21 mouse cellular contexts compared by ENCODE assay signal in the genomic region with DNA sequence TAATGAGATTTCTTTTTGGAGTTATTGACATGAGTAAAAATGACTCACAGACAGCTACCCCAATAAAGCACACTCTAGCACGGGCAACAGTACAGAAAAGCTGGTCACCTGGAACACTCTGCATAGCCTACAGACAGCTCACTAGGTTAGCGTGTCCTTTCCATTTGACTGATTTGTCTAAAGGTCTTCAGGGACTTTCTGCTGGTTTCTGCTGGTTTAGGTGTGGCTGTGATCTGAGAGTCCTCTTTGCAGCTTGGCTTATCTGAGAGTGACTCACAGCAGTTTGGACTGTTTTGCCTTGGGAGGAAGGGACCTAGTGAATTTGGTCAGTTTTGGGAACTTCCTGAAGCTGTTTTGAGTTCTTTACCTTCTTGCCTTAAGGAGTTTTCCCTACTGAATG. TPM values are rescaled to one million over a fixed set of nuclear protein-coding genes. Genes with fewer than 3 reads are reported as not detected.
A peak's percentile ranks its signal among the peaks of the same experiment; 100 is the strongest.
DNase-seq lines count a peak whose midpoint lies in the region; ATAC-seq and TF ChIP-seq lines count a peak whose summit lies in the region.
"Had no signal": no experiment of that assay in that cellular context is flagged by ENCODE, and none has a peak within 500 bp of the region (broad histone marks: within the 10 kb centered on the region; RNA-seq: fewer than 3 reads in every experiment).

No protein-coding gene starts in this region.

- 0 out of 2 replicates have a peak, but pooled peaks have one; percentile 49 for ATAC-seq in kidney, postnatal 0 days (replicated peaks; ENCODE audit: low FRiP score, low read depth)
- ATAC-seq in kidney, embryonic 15.5 days (replicated peaks; ENCODE audit: low FRiP score): no peak
- ATAC-seq in megakaryocyte, adult 5-6 weeks (ENCODE audit: poor library complexity, severe bottlenecking): no peak
- ATAC-seq: forebrain, embryonic 13.5 days had no signal

- H3K36me3 ChIP-seq in kidney, postnatal 0 days (ENCODE audit: insufficient read depth, low read length): no peaks in the 10 kb centered on the region
- no peaks in the 10 kb centered on the region for H3K36me3 ChIP-seq in kidney, embryonic 15.5 days
- H3K36me3 ChIP-seq in limb, embryonic 10.5 days: no peaks in the 10 kb centered on the region
- H3K36me3 ChIP-seq: embryonic facial prominence, embryonic 10.5 days; heart, embryonic 13.5 days; hindbrain, embryonic 15.5 days; liver, embryonic 15.5 days had no signal

- DNase-seq in kidney, postnatal 0 days (ENCODE audit: low spot score): no peak
- DNase-seq in A20 (ENCODE audit: low read depth, low spot score) (peak; percentile 71), ES-CJ7 (ENCODE audit: low read depth, low spot score) (peak; percentile 7), MN1 (ENCODE audit: low spot score) (no peak)
- DNase-seq in limb, embryonic 10.5 days (ENCODE audit: low spot score): no peak
- DNase-seq in right cerebral cortex, postnatal 10 days (ENCODE audit: low spot score in 2 of 2): no peak
- DNase-seq: adrenal gland, postnatal 10 days; cerebellum, adult 11-12 months; heart, postnatal 36 days; lung, postnatal 14 days; right cerebral cortex, adult 18-20 months had no signal

- no peaks in the 10 kb centered on the region for H3K9me3 ChIP-seq in kidney, postnatal 0 days (replicated peaks; ENCODE audit: low read length)
- no peaks in the 10 kb centered on the region for H3K9me3 ChIP-seq in kidney, embryonic 15.5 days (replicated peaks)
- H3K9me3 ChIP-seq in limb, embryonic 10.5 days (replicated peaks): no peaks in the 10 kb centered on the region
- H3K9me3 ChIP-seq: embryonic facial prominence, embryonic 10.5 days; forebrain, embryonic 13.5 days; hindbrain, embryonic 15.5 days; liver, embryonic 15.5 days had no signal

- H3K9ac ChIP-seq in kidney, postnatal 0 days (ENCODE audit: low read depth, low read length): no peak overlapping the region
- H3K9ac ChIP-seq in kidney, embryonic 15.5 days: no peak overlapping the region
- H3K9ac ChIP-seq: forebrain, embryonic 13.5 days; heart, embryonic 13.5 days; hindbrain, embryonic 15.5 days; liver, embryonic 15.5 days had no signal

- no peaks in the 10 kb centered on the region for H3K27me3 ChIP-seq in kidney, postnatal 0 days (ENCODE audit: insufficient read depth, low read length)
- no peaks in the 10 kb centered on the region for H3K27me3 ChIP-seq in kidney, embryonic 15.5 days
- 0 out of 2 replicates have a peak, but pooled peaks cover 5% of the 10 kb centered on the region for H3K27me3 ChIP-seq in limb, embryonic 10.5 days (ENCODE audit: low read depth, poor library complexity, severe bottlenecking)
- H3K27me3 ChIP-seq: forebrain, embryonic 13.5 days; heart, embryonic 13.5 days; hindbrain, embryonic 15.5 days; liver, embryonic 15.5 days had no signal

- H3K4me3 ChIP-seq in kidney, postnatal 0 days (replicated peaks; ENCODE audit: low read depth, low read length): no peak overlapping the region
- no peak overlapping the region for H3K4me3 ChIP-seq in kidney, embryonic 15.5 days (replicated peaks)
- H3K4me3 ChIP-seq in limb, embryonic 10.5 days: no peak overlapping the region
- H3K4me3 ChIP-seq: embryonic facial prominence, embryonic 10.5 days; forebrain, embryonic 13.5 days; heart, embryonic 13.5 days; hindbrain, embryonic 15.5 days; liver, embryonic 15.5 days had no signal

- TF ChIP-seq CTCF in kidney, postnatal 0 days (IDR thresholded peaks at IDR 0.05; ENCODE audit: low read depth): no peak

- H3K4me1 ChIP-seq in kidney, postnatal 0 days (replicated peaks; ENCODE audit: insufficient read depth, low read length): 0 out of 2 replicates have a peak, but pooled peaks cover 3% of the 10 kb centered on the region
- H3K4me1 ChIP-seq in kidney, embryonic 15.5 days: peaks cover 6% of the 10 kb centered on the region
- peaks cover 37% of the 10 kb centered on the region for H3K4me1 ChIP-seq in limb, embryonic 10.5 days
- H3K4me1 ChIP-seq: forebrain, embryonic 13.5 days; hindbrain, embryonic 15.5 days; liver, embryonic 15.5 days had no signal

- H3K4me2 ChIP-seq in kidney, postnatal 0 days (ENCODE audit: low read length): no peak overlapping the region
- H3K4me2 ChIP-seq in kidney, embryonic 15.5 days: no peak overlapping the region
- H3K4me2 ChIP-seq: forebrain, embryonic 13.5 days; heart, embryonic 13.5 days; hindbrain, embryonic 15.5 days; liver, embryonic 15.5 days; midbrain, embryonic 11.5 days had no signal

- WGBS in kidney, postnatal 0 days: 64% methylated on average over 2 of the region's 2 CpGs
- WGBS in kidney, embryonic 15.5 days: 82% methylated on average over 2 of the region's 2 CpGs
- 85% methylated on average over 2 of the region's 2 CpGs for WGBS in limb, embryonic 10.5 days

- no peak overlapping the region for H3K27ac ChIP-seq in kidney, postnatal 0 days
- no peak overlapping the region for H3K27ac ChIP-seq in kidney, embryonic 15.5 days
- H3K27ac ChIP-seq in limb, embryonic 10.5 days: peak overlapping the region; percentile 53; the same call in 1 of the 2 replicates
- H3K27ac ChIP-seq: embryonic facial prominence, embryonic 10.5 days; forebrain, embryonic 13.5 days; heart, embryonic 13.5 days; hindbrain, embryonic 15.5 days; liver, embryonic 15.5 days had no signal

RNA-seq across cellular contexts. Expression of gene Atp6v1g3, which starts 24.8 kb away (rescaled TPM):
- polyA plus RNA-seq in kidney, postnatal 0 days (2015; fragmentation: Nextera tagmentation; extraction: Ambion mirVana): 31.0 and 38.0 TPM in 2 replicates
- polyA plus RNA-seq in kidney, embryonic 15.5 days (2015; fragmentation: Nextera tagmentation; extraction: Ambion mirVana): 2.6 and 3.1 TPM in 2 replicates
- 0.20 and 2.2 TPM in 2 replicates for polyA plus RNA-seq in limb, embryonic 10.5 days (2016; fragmentation: Nextera tagmentation; extraction: Ambion mirVana)
- not detected in 2 replicates for total RNA-seq in megakaryocyte, adult 5-6 weeks (2015)
- 0.65 TPM in 1 of 2 replicates, not detected in the other for total RNA-seq in megakaryocyte, adult 5-6 weeks (2017)
- total RNA-seq: adrenal gland, postnatal 10 days; heart, postnatal 36 days; layer of hippocampus, postnatal 10 days; left cerebral cortex, postnatal 10 days had no signal
- polyA plus RNA-seq: embryonic facial prominence, embryonic 10.5 days; forebrain, embryonic 13.5 days; heart, embryonic 13.5 days; hindbrain, embryonic 15.5 days; liver, embryonic 15.5 days; midbrain, embryonic 11.5 days had no signal

Comparison
In these comparisons a context has a peak if more than half of its experiments do, and no peak if none do; other contexts are left out.
1. DNase-seq: peak in A20 (single experiment) and ES-CJ7 (single experiment); none in kidney, postnatal 0 days (single experiment), limb, embryonic 10.5 days (single experiment), right cerebral cortex, postnatal 10 days (0 of 2) and MN1 (single experiment).